Mouse (Mus musculus) thymus, adult 2 months (tissue): ENCODE data around the gene Rilp.

Experiments used
- CTCF ChIP-seq: fragments of 200-500 bp; IDR thresholded peaks from 2 replicates; pipeline ENCODE4 v1.5.1; 2012; ENCODE audit warnings: mild to moderate bottlenecking, control low read depth, low read length, moderate library complexity, borderline replicate concordance; ENCODE audit not compliant: control insufficient read depth, poor library complexity, insufficient read depth; ENCODE audit errors: extremely low read depth
- POLR2A ChIP-seq: fragments of 200-500 bp; IDR thresholded peaks from 2 replicates; pipeline ENCODE4 v1.6.1; 2012; ENCODE audit warnings: mild to moderate bottlenecking, low read length, control low read depth, moderate library complexity; ENCODE audit not compliant: control insufficient read depth, poor library complexity, insufficient read depth; ENCODE audit errors: extremely low read depth

- no peak for TF ChIP-seq POLR2A
- TF ChIP-seq CTCF: no peak
These were observed 19.9 kb downstream of the Rilp start for GRCm38 (mm10) chr11:75529771-75530170.
